Mouse (Mus musculus) limb, embryonic 15.5 days (tissue): ENCODE data around the gene Afg3l1. TPM values are rescaled to one million over a fixed set of nuclear protein-coding genes. Genes with fewer than 3 reads are reported as not detected.
"Not testable (repeated sequence)": the region's sequence is repeated elsewhere in the genome, so short reads cannot be mapped to it uniquely, and the experiment has no call there.

Experiments used
- ATAC-seq: fragments of 200-750 bp; cut with Nextera tagmentation; 2 replicates; pipeline ENCODE4 v1.8.0; 2017; ENCODE audit warnings: low read depth, moderate TSS enrichment; ENCODE audit not compliant: insufficient number of reproducible peaks, low FRiP score, low TSS enrichment
- H3K27ac ChIP-seq: fragments of 300-500 bp; sonication (generic); 2 replicates; pipeline ENCODE4 v1.5.1; 2015; ENCODE audit warnings: moderate library complexity, mild to moderate bottlenecking, inconsistent platforms
- H3K27me3 ChIP-seq: fragments of 300-500 bp; sonication (generic); 2 replicates; pipeline ENCODE4 v1.6.1; 2015; ENCODE audit warnings: inconsistent platforms
- H3K36me3 ChIP-seq: fragments of 300-500 bp; sonication (generic); 2 replicates; pipeline ENCODE4 v1.6.1; 2015; ENCODE audit warnings: inconsistent platforms
- H3K4me1 ChIP-seq: fragments of 300-500 bp; sonication (generic); 2 replicates; pipeline ENCODE4 v1.6.1; 2015; ENCODE audit warnings: inconsistent platforms
- H3K4me2 ChIP-seq: fragments of 300-500 bp; sonication (generic); 2 replicates; pipeline ENCODE4 v1.6.1; 2015; ENCODE audit warnings: mild to moderate bottlenecking, inconsistent platforms
- H3K4me3 ChIP-seq: fragments of 300-500 bp; sonication (generic); 2 replicates; pipeline ENCODE4 v1.5.1; 2015; ENCODE audit warnings: mild to moderate bottlenecking, inconsistent platforms
- H3K9ac ChIP-seq: fragments of 300-500 bp; sonication (generic); 2 replicates; pipeline ENCODE4 v1.6.1; 2015; ENCODE audit warnings: inconsistent platforms
- H3K9me3 ChIP-seq: fragments of 300-500 bp; sonication (generic); 2 replicates; pipeline ENCODE4 v1.6.1; 2016; ENCODE audit warnings: inconsistent platforms
- WGBS: fragments of 180-500 bp; shearing (Covaris S2); methylation state at CpG from one replicate; pipeline ENCODE4 v1.1.7; 2015; 5-methylcytosine and 5-hydroxymethylcytosine counted together
- polyA plus RNA-seq: library from polyadenylated mRNA; unstranded; fragments of >200 nt; fragmentation: Nextera tagmentation; extraction: Ambion mirVana; gene quantifications from 2 replicates; pipeline ENCODE4 v1.2.1, GENCODE M21; 2015

Afg3l1 gene
- polyA plus RNA-seq, 1 experiment from 2014 or later, result 43.0 TPM

GRCm38 (mm10) chr8:123443576-123443921 is 34.2 kb upstream of the Afg3l1 start:
- Histone ChIP-seq H3K9me3 (no peaks in the 10 kb centered on the region), H3K9ac (peak overlapping the region; percentile 84), H3K27me3 (no peaks in the 10 kb centered on the region), H3K4me3 (peak overlapping the region; percentile 69), H3K4me2 (peak overlapping the region; percentile 72), H3K27ac (peak overlapping the region; percentile 83; the same call in 1 of the 2 replicates), H3K36me3 (no peaks in the 10 kb centered on the region), H3K4me1 (peaks cover 12% of the 10 kb centered on the region)
- 18% methylated on average over 4 of the region's 4 CpGs for WGBS
- no peak for ATAC-seq

DNA sequence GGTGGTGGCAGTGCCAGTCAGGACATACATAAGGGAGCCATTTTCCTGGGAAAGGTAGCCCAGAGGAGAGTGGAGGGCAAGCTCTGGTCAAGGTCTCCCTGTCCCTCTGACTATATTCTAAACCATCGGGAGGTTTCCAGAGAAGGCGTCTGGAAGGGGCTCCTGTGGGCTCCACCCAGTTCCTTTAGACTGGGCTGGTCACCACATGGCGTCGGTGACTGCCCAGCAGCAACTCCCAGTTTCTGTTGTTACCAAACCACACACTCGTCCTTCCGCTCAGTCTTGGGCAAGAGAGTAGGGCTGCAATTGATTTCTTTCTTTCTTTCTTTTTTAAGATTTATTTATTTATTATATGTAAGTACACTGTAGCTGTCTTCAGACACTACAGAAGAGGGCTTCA is 33.6 kb upstream of the Afg3l1 start:
- ATAC-seq, result no peak
- no peak overlapping the region for H3K4me3 ChIP-seq
- peaks cover 12% of the 10 kb centered on the region for H3K4me1 ChIP-seq
- H3K9ac ChIP-seq, result no peak overlapping the region
- H3K9me3 ChIP-seq, result no peaks in the 10 kb centered on the region
- no peak overlapping the region for H3K27ac ChIP-seq
- 83% methylated on average over 6 of the region's 6 CpGs for WGBS
- no peaks in the 10 kb centered on the region for H3K27me3 ChIP-seq
- 0 out of 2 replicates have a peak, but pooled peaks cover 5% of the 10 kb centered on the region for H3K36me3 ChIP-seq
- H3K4me2 ChIP-seq, result peak overlapping the region; percentile 72; the same call in 1 of the 2 replicates

- whole genome bisulfite sequencing, result 90% methylated on average over 10 of the region's 10 CpGs
- no peak overlapping the region for H3K4me2 ChIP-seq
- no peaks in the 10 kb centered on the region for H3K9me3 ChIP-seq
- no peak overlapping the region for H3K9ac ChIP-seq
- H3K36me3 ChIP-seq, result 0 out of 2 replicates have a peak, but pooled peaks cover 14% of the 10 kb centered on the region
- H3K27me3 ChIP-seq, result no peaks in the 10 kb centered on the region
- no peak overlapping the region for H3K27ac ChIP-seq
- no peak for ATAC-seq
- H3K4me3 ChIP-seq, result no peak overlapping the region
- H3K4me1 ChIP-seq, result peaks cover 12% of the 10 kb centered on the region
Observed at GRCm38 (mm10) chr8:123445981-123446380, 31.7 kb upstream of the Afg3l1 start.

GRCm38 (mm10) chr8:123446799-123447198 is 30.9 kb upstream of the Afg3l1 start:
- no peak overlapping the region for H3K4me2 ChIP-seq
- H3K27ac ChIP-seq, result peak overlapping the region; percentile 51; the same call in 1 of the 2 replicates
- H3K9ac ChIP-seq, result no peak overlapping the region
- 76% methylated on average over 6 of the region's 6 CpGs for WGBS
- H3K4me1 ChIP-seq, result peaks cover 12% of the 10 kb centered on the region
- H3K9me3 ChIP-seq, result no peaks in the 10 kb centered on the region
- no peaks in the 10 kb centered on the region for H3K27me3 ChIP-seq
- ATAC-seq, result no peak; the same call in 1 of the 2 replicates
- peaks cover 22% of the 10 kb centered on the region; the same call in 1 of the 2 replicates for H3K36me3 ChIP-seq
- no peak overlapping the region for H3K4me3 ChIP-seq

DNA sequence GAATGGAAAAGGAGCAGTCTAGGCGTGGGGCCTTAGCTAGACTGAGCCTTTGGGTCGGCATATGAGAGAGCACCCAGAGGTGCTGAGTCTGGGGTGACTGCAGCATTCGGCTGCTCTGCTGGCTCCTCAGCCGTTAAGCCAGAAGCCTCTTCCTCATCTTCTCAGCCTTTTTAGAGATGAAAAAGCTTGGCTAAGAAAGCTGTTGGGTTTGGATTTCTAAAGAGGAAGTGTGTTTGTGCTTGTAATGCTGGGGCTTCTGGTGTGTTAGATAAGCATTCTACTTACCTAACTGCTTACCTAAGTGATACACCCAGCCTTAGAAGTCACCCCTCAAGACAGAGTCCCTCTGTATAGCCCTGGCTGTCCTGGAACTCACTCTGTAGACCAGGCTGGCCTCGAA is 26.9 kb upstream of the Afg3l1 start:
- peaks cover 59% of the 10 kb centered on the region for H3K36me3 ChIP-seq
- 89% methylated on average over 5 of the region's 5 CpGs for WGBS

GRCm38 (mm10) chr8:123451747-123452146 is 26.0 kb upstream of the Afg3l1 start:
- not testable (repeated sequence) for H3K9me3 ChIP-seq, H3K4me1 ChIP-seq, H3K9ac ChIP-seq, H3K27me3 ChIP-seq, H3K4me2 ChIP-seq, H3K27ac ChIP-seq, ATAC-seq, H3K4me3 ChIP-seq
- 95% methylated on average over 12 of the region's 12 CpGs for WGBS
- H3K36me3 ChIP-seq, result peaks cover 67% of the 10 kb centered on the region

More for the DNA sequence above, 26.9 kb upstream of the Afg3l1 start:
- no peak for ATAC-seq
- Histone ChIP-seq H3K9ac (no peak overlapping the region), H3K4me2 (no peak overlapping the region), H3K27me3 (no peaks in the 10 kb centered on the region), H3K27ac (no peak overlapping the region), H3K4me1 (no peaks in the 10 kb centered on the region), H3K4me3 (no peak overlapping the region), H3K9me3 (no peaks in the 10 kb centered on the region)

GRCm38 (mm10) chr8:123452149-123452548 is 25.6 kb upstream of the Afg3l1 start:
- WGBS, result 82% methylated on average over 4 of the region's 4 CpGs

DNA sequence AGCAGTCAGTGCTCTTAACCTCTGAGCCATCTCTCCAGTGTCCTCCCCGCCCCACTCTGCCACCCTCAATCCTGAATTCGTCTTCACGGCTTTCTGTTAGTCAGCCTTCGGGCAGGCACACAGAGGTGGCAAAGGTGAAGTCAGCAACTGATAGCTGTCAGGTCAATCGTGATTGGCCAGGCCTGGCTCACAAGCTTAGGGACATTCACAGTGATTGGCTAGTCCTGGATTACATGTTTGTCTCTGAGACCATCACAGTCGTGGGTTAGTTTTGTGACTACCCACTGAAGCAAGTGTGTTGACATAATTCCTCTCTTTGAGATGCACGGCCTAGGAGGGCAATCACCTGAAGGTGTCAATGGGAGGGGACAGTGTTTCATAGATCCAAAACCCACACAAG is 24.4 kb upstream of the Afg3l1 start:
- no peak overlapping the region for H3K27ac ChIP-seq
- H3K9ac ChIP-seq, result no peak overlapping the region
- no peaks in the 10 kb centered on the region for H3K27me3 ChIP-seq
- no peaks in the 10 kb centered on the region for H3K4me1 ChIP-seq
- peaks cover 82% of the 10 kb centered on the region for H3K36me3 ChIP-seq
- ATAC-seq, result no peak
- no peak overlapping the region for H3K4me3 ChIP-seq
- no peaks in the 10 kb centered on the region for H3K9me3 ChIP-seq
- H3K4me2 ChIP-seq, result no peak overlapping the region
- WGBS, result 75% methylated on average over 7 of the region's 7 CpGs

More at GRCm38 (mm10) chr8:123452149-123452548, 25.6 kb upstream of the Afg3l1 start:
- H3K36me3 ChIP-seq, result peaks cover 71% of the 10 kb centered on the region
- H3K27ac ChIP-seq, result no peak overlapping the region
- H3K4me3 ChIP-seq, result no peak overlapping the region
- no peak for ATAC-seq
- H3K9ac ChIP-seq, result no peak overlapping the region
- H3K9me3 ChIP-seq, result no peaks in the 10 kb centered on the region
- H3K27me3 ChIP-seq, result no peaks in the 10 kb centered on the region
- H3K4me1 ChIP-seq, result no peaks in the 10 kb centered on the region
- H3K4me2 ChIP-seq, result no peak overlapping the region

DNA sequence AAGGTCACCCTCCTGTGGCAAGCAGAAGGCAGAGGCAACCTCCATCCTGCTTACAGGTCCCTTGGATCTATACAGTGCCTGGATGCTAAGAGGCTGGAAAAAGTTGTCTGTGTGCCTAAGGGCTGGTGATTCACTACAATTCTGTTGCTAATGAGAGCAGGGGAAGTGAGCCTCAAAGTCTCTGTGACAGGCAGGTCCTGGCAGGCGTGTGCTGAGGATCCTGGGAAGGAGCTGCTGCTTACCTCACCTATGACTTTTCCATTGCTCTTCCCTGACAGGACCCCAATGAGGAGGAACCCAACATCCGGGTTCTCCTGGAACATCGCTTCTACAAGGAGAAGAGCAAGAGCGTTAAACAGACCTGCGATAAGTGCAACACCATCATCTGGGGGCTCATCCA is 23.8 kb upstream of the Afg3l1 start:
- no peak overlapping the region for H3K4me3 ChIP-seq
- no peak overlapping the region for H3K27ac ChIP-seq
- H3K4me1 ChIP-seq, result no peaks in the 10 kb centered on the region
- WGBS, result 75% methylated on average over 5 of the region's 5 CpGs
- no peak overlapping the region for H3K4me2 ChIP-seq
- H3K9ac ChIP-seq, result no peak overlapping the region
- no peaks in the 10 kb centered on the region for H3K27me3 ChIP-seq
- H3K9me3 ChIP-seq, result no peaks in the 10 kb centered on the region
- H3K36me3 ChIP-seq, result peaks cover 85% of the 10 kb centered on the region
- no peak for ATAC-seq

DNA sequence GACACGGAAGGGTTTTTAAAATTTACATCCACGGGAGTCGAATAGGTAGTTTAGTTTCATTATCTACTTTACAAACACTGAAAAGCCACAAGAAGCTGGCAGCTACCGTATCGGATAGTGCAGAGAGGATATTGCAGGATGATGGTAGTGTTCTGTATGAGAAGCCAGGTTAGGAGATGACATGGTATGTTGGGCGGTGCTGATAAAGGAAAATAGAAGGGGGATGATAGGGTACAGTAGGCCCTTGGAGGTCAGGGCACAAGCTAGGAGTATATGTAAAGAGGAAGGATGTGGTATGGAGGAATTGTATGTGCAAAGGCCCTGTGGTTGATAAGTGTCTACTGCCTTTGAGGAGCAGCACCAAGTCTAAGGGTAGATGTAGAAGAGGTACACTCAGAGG is 23.1 kb upstream of the Afg3l1 start:
- no peaks in the 10 kb centered on the region for H3K27me3 ChIP-seq
- no peak overlapping the region for H3K4me3 ChIP-seq
- no peaks in the 10 kb centered on the region for H3K4me1 ChIP-seq
- no peak overlapping the region for H3K9ac ChIP-seq
- no peak for ATAC-seq
- no peaks in the 10 kb centered on the region for H3K9me3 ChIP-seq
- 91% methylated on average over 6 of the region's 6 CpGs for WGBS
- H3K36me3 ChIP-seq, result peaks cover 86% of the 10 kb centered on the region
- no peak overlapping the region for H3K27ac ChIP-seq
- no peak overlapping the region for H3K4me2 ChIP-seq

DNA sequence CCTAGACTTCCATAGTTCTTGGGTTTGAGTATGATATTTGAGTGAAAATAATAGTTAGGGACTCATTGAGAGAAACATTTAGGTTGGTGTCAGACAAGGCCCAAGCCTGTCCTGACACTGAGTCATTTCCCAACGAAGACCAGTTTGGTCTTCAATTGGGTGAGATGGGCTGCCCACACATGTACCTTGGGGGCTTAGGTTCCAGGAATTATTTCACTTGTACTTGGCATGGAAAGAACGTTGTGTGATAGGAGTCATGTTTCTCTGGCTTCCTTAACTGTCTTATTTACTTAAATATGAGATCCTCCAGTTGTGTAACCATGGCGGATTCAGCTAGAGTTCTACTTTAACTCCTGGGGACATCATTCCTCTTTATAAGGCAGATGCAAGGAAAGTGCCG is 14.1 kb upstream of the Afg3l1 start:
- Histone ChIP-seq H3K36me3 (peaks cover 53% of the 10 kb centered on the region), H3K4me2 (no peak overlapping the region), H3K4me3 (no peak overlapping the region), H3K27ac (no peak overlapping the region), H3K27me3 (no peaks in the 10 kb centered on the region), H3K4me1 (no peaks in the 10 kb centered on the region), H3K9me3 (no peaks in the 10 kb centered on the region), H3K9ac (no peak overlapping the region)
- no peak for ATAC-seq
- WGBS, result 87% methylated on average over 4 of the region's 4 CpGs

- Histone ChIP-seq H3K9me3 (no peaks in the 10 kb centered on the region), H3K36me3 (peaks cover 18% of the 10 kb centered on the region), H3K4me2 (no peak overlapping the region), H3K27me3 (no peaks in the 10 kb centered on the region), H3K4me1 (no peaks in the 10 kb centered on the region), H3K4me3 (no peak overlapping the region), H3K9ac (no peak overlapping the region), H3K27ac (no peak overlapping the region)
- 69% methylated on average over 3 of the region's 3 CpGs for WGBS
- ATAC-seq, result no peak
Observed at GRCm38 (mm10) chr8:123467476-123467875, 10.2 kb upstream of the Afg3l1 start.

DNA sequence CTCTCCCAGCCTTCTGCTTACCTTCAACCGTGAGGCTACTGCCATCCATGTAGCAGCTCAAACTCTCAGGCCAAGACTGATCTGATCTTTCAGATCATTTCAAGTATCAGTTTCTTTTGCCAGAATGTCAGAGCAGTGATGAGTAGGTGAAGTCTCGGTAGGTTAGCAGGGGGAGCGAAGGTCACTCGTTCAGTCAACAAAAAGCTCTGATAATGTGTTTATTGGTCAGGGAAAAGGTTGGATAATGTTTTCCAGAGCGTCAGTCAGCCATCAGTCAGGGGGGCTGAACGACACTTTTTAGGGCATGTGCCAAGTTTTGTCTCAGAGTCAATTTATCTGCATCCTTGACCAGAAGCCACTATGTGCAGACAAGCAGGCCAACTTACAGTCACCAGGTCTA is 4.7 kb upstream of the Afg3l1 start:
- not testable (repeated sequence) for ATAC-seq, H3K4me2 ChIP-seq, H3K9me3 ChIP-seq, H3K9ac ChIP-seq, H3K4me1 ChIP-seq, H3K36me3 ChIP-seq, H3K4me3 ChIP-seq, H3K27ac ChIP-seq, H3K27me3 ChIP-seq
- 61% methylated on average over 6 of the region's 6 CpGs for WGBS
